Mouse (Mus musculus): ENCODE results near the gene Pdlim5. TPM values are rescaled to one million over a fixed set of nuclear protein-coding genes. Genes with fewer than 3 reads are reported as not detected.

Pdlim5 gene
- total RNA-seq (2023), result 10 to 100 TPM; 41.3 to 44.2 TPM

GRCm38 (mm10) chr3:142395520-142396193 is at the start of gene Pdlim5:
Gene Pdlim5 (minus strand): TSS chr3:142395696.

Other genes starting within 250 kb of the Pdlim5 start
- gene Bmpr1b, start 226.3 kb downstream of the Pdlim5 start, total RNA-seq (2023), result not detected
- 10 to 100 TPM; 27.9 to 33.8 TPM for gene Gbp5, start 98.3 kb upstream of the Pdlim5 start, total RNA-seq (2023)
- 10 to 100 TPM; 13.7 to 17.6 TPM for gene Gbp7, start 134.6 kb upstream of the Pdlim5 start, total RNA-seq (2023)
- gene Gbp3, start 164.3 kb upstream of the Pdlim5 start, total RNA-seq (2023), result 10 to 100 TPM; 45.1 to 52.1 TPM
- not detected for gene Gbp2b, start 199.2 kb upstream of the Pdlim5 start, total RNA-seq (2023)
- 1 to 10 TPM; 7.2 to 9.5 TPM for gene Gbp2, start 224.9 kb upstream of the Pdlim5 start, total RNA-seq (2023)

Measured in B cell, adult 67 days (primary cell).